Mouse (Mus musculus) ovary, adult 18-20 months (tissue): ENCODE data around the gene Crlf1.
"Not testable (repeated sequence)": the region's sequence is repeated elsewhere in the genome, so short reads cannot be mapped to it uniquely, and the experiment has no call there.

Experiments used
- DNase-seq: peaks from one replicate; pipeline ENCODE4 v3.0.0; 2022; ENCODE audit warnings: low spot score, mixed read lengths

The Crlf1 gene

DNA sequence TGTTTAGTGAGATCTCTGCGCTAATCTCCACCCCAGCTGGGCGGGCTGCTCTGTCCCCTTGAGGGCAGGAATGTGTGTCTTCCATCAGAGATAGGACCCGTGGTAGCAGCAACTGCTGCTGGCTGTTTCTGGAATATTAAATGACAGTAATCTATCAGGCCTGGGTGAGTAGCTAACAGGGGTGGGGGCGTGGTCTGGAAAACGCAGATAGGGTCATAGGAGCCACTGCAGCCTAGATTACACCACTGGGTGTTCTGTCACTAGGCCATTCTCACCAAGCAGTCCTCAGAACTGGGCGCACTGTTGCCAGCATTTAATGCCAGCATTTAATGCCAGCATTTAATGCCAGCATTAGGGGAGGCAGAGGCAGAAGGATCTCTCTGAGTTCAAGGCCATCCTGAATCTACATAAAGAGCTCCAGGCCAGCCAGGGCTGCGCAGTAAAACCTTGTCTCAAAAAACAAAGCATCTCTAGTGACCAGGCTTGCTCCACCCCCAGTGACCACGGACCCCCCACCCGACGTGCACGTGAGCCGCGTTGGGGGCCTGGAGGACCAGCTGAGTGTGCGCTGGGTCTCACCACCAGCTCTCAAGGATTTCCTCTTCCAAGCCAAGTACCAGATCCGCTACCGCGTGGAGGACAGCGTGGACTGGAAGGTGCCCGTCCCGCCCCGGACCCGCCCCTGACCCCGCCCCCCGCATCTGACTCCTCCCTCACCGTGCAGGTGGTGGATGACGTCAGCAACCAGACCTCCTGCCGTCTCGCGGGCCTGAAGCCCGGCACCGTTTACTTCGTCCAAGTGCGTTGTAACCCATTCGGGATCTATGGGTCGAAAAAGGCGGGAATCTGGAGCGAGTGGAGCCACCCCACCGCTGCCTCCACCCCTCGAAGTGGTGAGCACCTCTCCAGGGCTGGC, 7.7 kb downstream of the Crlf1 start:
- no peak for DNase-seq

- DNase-seq = no peak
These were observed 9.0 kb downstream of the Crlf1 start for GRCm38 (mm10) chr8:70501820-70502529.

DNA sequence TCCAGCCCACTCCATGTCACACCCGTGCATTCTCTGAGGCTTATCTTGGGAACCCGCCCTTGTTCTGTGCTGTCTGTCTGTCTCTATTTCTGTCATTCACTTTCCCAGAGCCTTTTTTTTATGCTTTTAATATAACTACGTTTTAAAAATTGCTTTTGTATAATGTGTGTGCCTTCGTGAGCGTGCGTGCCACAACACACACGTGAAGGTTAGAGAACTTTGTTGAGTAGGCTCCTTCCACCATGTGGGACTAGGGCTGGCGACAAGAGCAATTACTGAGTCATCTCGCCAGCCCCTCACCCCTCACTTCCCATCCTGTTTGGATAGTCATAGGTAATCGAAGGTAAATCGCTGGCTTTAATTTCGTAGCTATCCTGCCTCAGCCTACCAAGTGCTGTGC, 9.6 kb downstream of the Crlf1 start:
- no peak for DNase-seq

GRCm38 (mm10) chr8:70503062-70503750, 10.2 kb downstream of the Crlf1 start:
- DNase-seq = no peak

GRCm38 (mm10) chr8:70504291-70504716, 11.3 kb downstream of the Crlf1 start:
- DNase-seq = peak; percentile 56

DNA sequence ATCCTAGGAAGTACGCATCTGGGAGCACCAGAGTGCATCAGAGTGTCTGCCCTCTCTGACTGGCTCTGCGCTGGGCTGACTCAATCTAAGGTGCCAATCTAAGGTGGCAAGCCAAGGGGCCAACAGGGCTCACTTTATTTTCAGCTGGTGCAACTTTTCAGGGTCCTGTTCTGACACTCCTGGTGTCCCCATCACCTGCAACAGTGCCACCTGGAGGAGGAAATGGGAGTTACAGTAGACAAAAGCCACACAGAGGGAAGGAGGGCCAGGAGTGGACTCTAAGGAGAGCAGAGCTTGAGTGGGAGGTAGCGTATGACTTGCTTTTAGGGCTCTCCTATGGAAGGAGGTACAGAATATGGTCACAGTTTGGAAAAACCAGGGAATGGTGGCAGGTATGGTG, 11.9 kb downstream of the Crlf1 start:
- DNase-seq = peak; percentile 43

DNA sequence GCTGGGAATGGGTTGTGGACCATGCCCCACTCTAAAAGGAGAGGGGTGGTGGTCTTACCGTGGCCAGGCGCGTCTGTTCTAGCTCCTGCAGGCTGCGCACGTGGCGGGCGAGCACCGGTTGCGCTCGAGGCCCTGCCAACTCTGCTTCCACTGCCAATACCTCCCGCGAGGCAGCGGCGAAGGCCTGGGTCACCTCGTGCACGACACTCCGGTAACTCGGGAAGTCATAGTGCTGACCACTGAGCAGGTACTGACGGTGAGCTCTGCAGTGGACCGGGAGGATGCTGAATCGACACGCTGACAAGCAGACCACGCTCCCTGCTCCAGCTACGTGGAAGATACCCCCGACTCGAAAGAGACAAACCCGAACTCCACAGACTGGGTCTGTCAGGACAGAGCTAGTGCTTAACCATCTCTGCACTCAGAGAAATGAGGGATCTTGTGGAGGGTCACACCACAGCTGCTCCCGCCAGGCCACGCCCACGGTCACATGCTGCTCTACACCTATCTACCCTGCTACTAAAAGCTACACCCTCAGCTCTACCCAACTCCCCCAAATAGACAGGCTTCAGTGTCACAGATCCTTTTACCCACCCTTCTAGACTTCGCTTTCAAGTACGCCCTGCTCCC, 12.9 kb downstream of the Crlf1 start:
- no peak for DNase-seq

DNA sequence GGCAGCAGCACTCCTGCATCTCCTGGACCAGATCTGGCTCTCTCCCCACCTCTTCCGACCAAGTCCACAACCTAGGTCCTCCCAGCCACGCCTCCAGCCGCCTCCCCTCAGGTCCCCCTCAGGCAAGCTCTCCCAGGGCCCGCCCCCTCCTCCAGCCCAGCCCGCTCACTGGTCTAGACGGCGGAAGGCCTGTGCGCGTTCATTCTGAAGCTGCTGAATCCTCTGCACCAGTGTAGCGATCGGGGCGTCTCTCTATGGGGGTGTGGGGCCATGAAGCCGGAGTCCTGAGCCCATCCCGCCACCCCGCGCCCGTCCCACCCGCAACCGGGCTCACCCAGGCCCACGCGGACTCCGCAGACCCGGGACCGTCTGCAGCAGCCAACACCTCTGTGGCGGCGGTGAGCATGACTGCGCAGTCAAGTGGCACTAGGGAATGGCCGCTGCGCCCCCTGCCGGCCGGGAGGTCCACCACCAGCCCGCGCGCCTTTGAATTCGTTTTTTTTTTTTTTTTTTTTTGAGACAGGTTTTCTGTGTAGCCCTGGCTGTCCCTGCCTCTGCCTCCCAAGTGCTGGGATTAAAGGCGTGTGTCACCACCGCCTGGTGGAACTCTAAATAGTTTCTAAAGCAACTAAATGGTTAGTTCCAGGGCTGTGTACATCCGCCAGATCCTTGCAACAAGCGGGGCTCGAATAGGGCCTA, 13.5 kb downstream of the Crlf1 start, which contains the start of gene Rex1bd:
Rex1bd (minus strand) TSS at position 425 of the 699 bp plus-strand sequence.
- DNase-seq = peak; percentile 93

GRCm38 (mm10) chr8:70507027-70507393, 14.1 kb downstream of the Crlf1 start:
- DNase-seq = no peak

DNA sequence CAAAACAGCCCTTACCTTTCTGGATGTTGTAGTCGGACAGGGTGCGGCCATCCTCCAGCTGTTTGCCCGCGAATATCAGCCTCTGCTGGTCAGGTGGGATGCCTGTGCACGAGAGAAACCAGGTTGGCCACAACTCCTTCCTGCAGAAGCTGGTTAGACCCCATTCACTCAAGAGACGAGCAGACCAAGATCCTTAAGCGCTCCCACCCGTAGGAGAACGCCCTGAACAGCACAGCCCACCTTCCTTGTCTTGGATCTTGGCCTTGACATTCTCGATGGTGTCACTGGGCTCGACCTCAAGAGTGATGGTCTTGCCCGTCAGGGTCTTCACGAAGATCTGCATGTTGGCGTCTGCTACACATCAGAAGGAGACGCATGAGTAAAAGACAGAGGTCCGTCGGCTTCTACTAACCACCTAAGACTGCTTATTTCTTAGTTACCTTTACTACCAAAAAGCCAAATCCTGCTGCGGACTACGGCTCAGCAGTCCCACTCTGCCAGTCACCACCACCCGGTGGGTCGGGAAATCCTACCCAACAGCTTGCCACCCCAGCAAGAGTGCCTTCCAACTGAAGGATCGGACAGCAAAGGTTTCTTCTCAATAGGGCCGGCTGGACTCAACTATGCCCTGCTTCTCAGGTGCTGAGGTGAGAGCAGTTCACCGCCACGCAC, 16.5 kb downstream of the Crlf1 start:
- no peak for DNase-seq

GRCm38 (mm10) chr8:70510228-70510915, 17.4 kb downstream of the Crlf1 start, which contains the start of gene Uba52:
Uba52 (minus strand) TSS chr8:70510801.
- peak; percentile 95 for DNase-seq

DNA sequence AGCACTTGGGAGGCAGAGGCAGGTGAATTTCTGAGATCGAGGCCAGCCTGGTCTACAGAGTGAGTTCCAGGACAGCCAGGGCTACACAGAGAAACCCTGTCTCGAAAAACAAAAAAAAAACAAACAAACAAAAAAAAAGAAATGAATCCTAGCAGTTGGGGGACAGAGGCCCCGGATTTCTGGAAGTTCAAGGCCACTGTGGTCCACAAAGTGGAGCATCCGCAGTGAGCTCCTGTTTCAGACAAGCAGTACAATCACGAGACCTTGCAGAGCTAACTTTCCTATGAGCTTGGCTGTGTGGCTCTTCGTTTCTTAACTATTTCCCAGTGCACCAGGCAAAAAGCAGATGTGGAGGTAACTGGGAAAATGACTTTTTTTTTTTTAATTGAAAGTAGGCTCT, 18.2 kb downstream of the Crlf1 start:
- not testable (repeated sequence) for DNase-seq

DNA sequence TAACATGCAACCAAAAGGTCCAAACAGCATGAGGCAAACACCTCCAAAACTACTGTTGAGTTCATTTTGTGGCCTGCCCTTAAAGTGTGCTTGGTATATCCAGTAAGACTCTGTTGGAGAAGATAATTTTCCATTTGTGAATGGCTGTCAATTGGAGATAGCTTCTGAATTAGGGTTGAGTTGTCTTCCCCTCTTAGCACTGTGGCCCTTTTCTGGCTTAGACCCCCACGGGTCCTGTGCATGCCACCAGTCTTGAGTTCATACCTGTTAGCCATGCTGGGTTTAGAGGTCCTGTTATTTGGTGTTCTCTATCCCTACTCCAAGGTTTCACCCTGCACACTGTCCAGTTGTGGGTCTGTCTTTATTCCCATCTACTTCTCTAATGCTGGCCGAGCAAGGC, 18.8 kb downstream of the Crlf1 start:
- no peak for DNase-seq

GRCm38 (mm10) chr8:70512253-70512903, 19.4 kb downstream of the Crlf1 start:
- DNase-seq = no peak

- no peak for DNase-seq
These were observed 20.5 kb downstream of the Crlf1 start for GRCm38 (mm10) chr8:70513441-70513840.

DNA sequence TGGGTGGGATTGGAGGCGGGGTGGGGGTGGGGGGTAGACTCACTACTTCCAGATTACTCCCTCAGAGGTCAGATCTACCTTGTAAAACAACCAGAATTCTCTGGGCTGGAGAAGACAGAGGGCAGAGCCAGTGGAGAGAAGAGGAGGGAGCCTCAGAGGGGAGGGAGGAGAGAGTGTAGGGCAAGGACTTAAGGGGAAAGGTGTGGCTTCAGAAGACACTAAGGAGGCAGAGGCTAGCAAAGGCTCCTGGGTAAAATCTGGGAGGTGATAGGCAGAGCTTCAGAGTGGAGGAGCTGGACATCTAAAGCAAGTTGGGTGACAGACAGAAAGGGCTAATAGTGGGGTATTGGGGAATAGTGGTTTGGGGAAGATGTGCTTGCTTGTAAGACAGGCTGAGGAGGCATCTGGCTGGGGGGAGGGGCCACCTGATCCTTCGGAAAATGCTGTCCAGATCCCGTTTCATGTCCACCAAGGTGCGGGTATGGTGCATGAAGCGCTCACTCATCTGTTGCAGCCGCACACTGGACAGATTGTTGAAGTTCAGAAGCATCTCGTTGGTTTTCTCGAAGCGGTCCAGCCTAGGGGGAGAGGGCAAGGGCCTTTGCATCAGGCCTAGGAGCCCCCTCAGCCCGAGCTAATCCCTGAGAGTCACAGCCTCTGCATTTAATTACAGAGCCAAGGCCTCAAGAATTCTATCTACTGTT, 25.1 kb downstream of the Crlf1 start:
- no peak for DNase-seq

- no peak for DNase-seq
These were observed 26.1 kb downstream of the Crlf1 start for GRCm38 (mm10) chr8:70519043-70519442.

GRCm38 (mm10) chr8:70519606-70520005, 26.6 kb downstream of the Crlf1 start:
- no peak for DNase-seq
